Mouse (Mus musculus) hindbrain, embryonic 11.5 days (tissue): ENCODE data around the gene Slc44a5. TPM values are rescaled to one million over a fixed set of nuclear protein-coding genes. Genes with fewer than 3 reads are reported as not detected.
A peak's percentile ranks its signal among the peaks of the same experiment; 100 is the strongest.

Experiments used
- ATAC-seq: fragments of 200-750 bp; cut with Nextera tagmentation; 2 replicates; pipeline ENCODE4 v1.8.0; 2017; ENCODE audit warnings: mild to moderate bottlenecking, moderate TSS enrichment, moderate library complexity; ENCODE audit not compliant: low FRiP score
- DNase-seq: peaks from one replicate; pipeline ENCODE4 v3.0.0-alpha.2; 2015; ENCODE audit warnings: low spot score
- H3K27ac ChIP-seq: fragments of 300-500 bp; sonication (generic); 2 replicates; pipeline ENCODE4 v1.5.1; 2014; ENCODE audit warnings: mild to moderate bottlenecking, low read depth, low read length
- H3K27me3 ChIP-seq: fragments of 300-500 bp; sonication (generic); 2 replicates; pipeline ENCODE4 v1.6.1; 2014; ENCODE audit warnings: mild to moderate bottlenecking, low read length, moderate library complexity, mixed read lengths; ENCODE audit not compliant: control insufficient read depth, insufficient read depth
- H3K36me3 ChIP-seq: fragments of 300-500 bp; sonication (generic); 2 replicates; pipeline ENCODE4 v1.6.1; 2014; ENCODE audit warnings: mild to moderate bottlenecking, low read length, moderate library complexity, mixed read lengths; ENCODE audit not compliant: control insufficient read depth, insufficient read depth
- H3K4me1 ChIP-seq: fragments of 300-500 bp; sonication (generic); replicated peaks from 2 replicates; pipeline ENCODE4 v1.6.1; 2014; ENCODE audit warnings: low read length, mixed read lengths; ENCODE audit not compliant: control insufficient read depth, insufficient read depth
- H3K4me2 ChIP-seq: fragments of 300-500 bp; sonication (generic); replicated peaks from 2 replicates; pipeline ENCODE4 v1.6.1; 2014; ENCODE audit warnings: mild to moderate bottlenecking, low read depth, low read length
- H3K4me3 ChIP-seq: fragments of 300-500 bp; sonication (generic); 2 replicates; pipeline ENCODE4 v1.5.1; 2014; ENCODE audit warnings: low read depth, low read length
- H3K9ac ChIP-seq: fragments of 300-500 bp; sonication (generic); 2 replicates; pipeline ENCODE4 v1.6.1; 2014; ENCODE audit warnings: low read depth, low read length
- H3K9me3 ChIP-seq: fragments of 300-500 bp; sonication (generic); 2 replicates; pipeline ENCODE4 v1.6.1; 2016; ENCODE audit warnings: low read length; ENCODE audit not compliant: control insufficient read depth
- WGBS: fragments of 180-500 bp; shearing (Covaris S2); extraction: QIAGEN DNeasy Blood & Tissue Kit; methylation state at CpG from one replicate; pipeline ENCODE4 v1.1.7; 2014; 5-methylcytosine and 5-hydroxymethylcytosine counted together
- polyA plus RNA-seq: library from polyadenylated mRNA; unstranded; fragments of >200 nt; fragmentation: Nextera tagmentation; extraction: Ambion mirVana; gene quantifications from 2 replicates; pipeline ENCODE4 v1.2.1, GENCODE M21; 2014

The Slc44a5 gene
- polyA plus RNA-seq, 1 experiment from 2014 or later: 6.2 TPM

DNA sequence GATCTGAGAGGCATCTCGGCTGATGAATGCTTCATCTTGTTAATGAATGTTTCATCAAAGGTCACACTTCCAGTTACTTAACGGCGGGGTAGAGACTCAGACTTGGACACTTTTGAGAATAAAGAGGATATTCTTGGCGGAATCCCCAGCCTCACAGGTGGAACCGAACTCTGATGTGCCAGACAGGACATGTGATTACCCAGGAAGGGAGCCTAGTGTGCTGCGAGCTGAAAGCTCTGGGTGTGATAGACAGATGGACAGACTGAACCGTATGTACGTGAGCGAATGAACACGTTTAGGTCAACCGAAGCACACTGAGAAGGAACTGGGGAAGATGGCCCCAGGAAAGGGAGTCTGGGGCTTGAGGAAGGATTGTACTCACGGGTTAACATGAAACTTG lies 228.6 kb downstream of the Slc44a5 start:
- no peak overlapping the region for H3K27ac ChIP-seq
- WGBS: 93% methylated on average over 12 of the region's 12 CpGs
- no peak overlapping the region for H3K4me2 ChIP-seq
- DNase-seq (no peak), ATAC-seq (no peak)
- no peaks in the 10 kb centered on the region for H3K36me3 ChIP-seq
- H3K4me3 ChIP-seq: no peak overlapping the region
- H3K27me3 ChIP-seq: no peaks in the 10 kb centered on the region
- no peaks in the 10 kb centered on the region for H3K9me3 ChIP-seq
- H3K9ac ChIP-seq: no peak overlapping the region
- H3K4me1 ChIP-seq: no peaks in the 10 kb centered on the region

DNA sequence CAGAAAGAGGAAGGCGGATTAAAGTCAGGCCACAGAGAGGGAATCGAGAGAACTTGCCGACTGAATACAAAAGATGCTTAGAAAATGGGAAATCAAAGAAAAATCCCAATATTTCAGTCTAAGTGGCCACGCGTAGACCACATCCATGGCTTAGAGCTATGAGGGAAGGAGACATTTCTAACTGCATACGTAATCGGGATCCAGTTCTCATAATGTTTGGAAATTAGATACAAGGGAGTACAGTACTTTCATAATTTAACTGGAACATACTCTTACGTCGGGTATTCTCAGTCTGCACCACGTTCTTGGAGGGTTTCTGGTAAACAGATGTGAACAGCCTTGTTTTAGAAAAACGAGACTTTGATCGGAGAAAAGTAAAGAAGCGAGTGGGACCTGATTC lies 229.1 kb downstream of the Slc44a5 start:
- H3K27ac ChIP-seq: no peak overlapping the region
- no peaks in the 10 kb centered on the region for H3K27me3 ChIP-seq
- no peaks in the 10 kb centered on the region for H3K9me3 ChIP-seq
- H3K4me2 ChIP-seq: no peak overlapping the region
- no peak for DNase-seq
- H3K4me1 ChIP-seq: no peaks in the 10 kb centered on the region
- H3K4me3 ChIP-seq: no peak overlapping the region
- WGBS: 92% methylated on average over 13 of the region's 13 CpGs
- no peak overlapping the region for H3K9ac ChIP-seq
- ATAC-seq: no peak
- no peaks in the 10 kb centered on the region for H3K36me3 ChIP-seq

DNA sequence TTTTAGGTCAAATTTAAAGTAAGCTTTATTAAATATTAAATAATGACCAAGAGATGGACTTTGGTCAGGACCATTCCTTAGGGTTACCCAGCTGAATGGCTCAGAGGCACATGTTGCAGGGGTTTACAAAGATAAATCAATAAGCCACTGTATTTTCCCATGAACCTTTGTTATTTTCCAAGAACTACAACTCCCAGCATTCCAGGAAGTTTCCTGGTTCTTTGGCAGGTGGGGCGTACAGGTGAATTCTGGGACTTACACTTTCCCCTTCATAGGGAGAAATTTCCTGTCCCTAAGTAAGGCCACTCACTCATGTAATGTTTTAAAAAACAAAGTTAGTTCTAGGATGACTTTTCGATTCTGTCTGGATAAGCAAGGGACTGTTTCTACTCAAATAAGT lies 235.2 kb downstream of the Slc44a5 start:
- Histone ChIP-seq H3K4me3 (no peak overlapping the region), H3K36me3 (no peaks in the 10 kb centered on the region), H3K27ac (no peak overlapping the region), H3K9me3 (no peaks in the 10 kb centered on the region), H3K27me3 (no peaks in the 10 kb centered on the region), H3K4me2 (no peak overlapping the region), H3K9ac (no peak overlapping the region), H3K4me1 (no peaks in the 10 kb centered on the region; the same call in 1 of the 2 replicates)
- 89% methylated on average over 2 of the region's 2 CpGs for WGBS
- DNase-seq (no peak), ATAC-seq (no peak)

DNA sequence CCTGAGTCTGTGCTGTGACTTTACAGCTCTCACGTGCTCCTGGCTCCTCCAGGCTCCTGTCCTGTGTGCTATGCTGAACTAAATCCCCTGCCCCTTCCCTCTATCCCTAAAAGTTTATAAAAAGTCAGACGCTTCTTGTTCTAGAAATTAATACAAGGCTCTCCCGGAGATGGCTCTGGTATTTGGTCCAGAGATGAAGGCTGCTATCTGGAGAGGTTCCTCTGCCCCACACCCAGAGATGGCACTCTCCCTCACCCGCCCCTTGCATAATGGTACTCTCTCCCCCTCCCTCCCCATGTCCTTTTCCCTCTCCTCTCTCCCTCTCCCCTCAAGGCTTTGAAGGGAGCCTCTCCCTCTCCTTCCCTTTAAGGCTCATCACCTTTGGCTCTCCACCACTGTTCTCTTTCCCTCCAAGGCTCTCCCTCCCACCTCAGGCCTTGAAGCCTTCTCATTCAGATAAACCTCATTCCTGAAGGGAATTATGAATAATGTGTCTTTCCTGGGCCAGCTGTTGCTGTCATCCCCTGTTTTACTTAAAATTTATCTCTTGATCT lies 236.0 kb downstream of the Slc44a5 start:
- Histone ChIP-seq H3K27me3 (no peaks in the 10 kb centered on the region), H3K36me3 (no peaks in the 10 kb centered on the region), H3K4me1 (no peaks in the 10 kb centered on the region; the same call in 1 of the 2 replicates), H3K4me2 (no peak overlapping the region), H3K27ac (no peak overlapping the region), H3K9ac (no peak overlapping the region), H3K9me3 (no peaks in the 10 kb centered on the region), H3K4me3 (no peak overlapping the region)
- 23% methylated on average over 4 of the region's 4 CpGs for WGBS
- no peak for DNase-seq
- peak; percentile 46; the same call in 1 of the 2 replicates for ATAC-seq

DNA sequence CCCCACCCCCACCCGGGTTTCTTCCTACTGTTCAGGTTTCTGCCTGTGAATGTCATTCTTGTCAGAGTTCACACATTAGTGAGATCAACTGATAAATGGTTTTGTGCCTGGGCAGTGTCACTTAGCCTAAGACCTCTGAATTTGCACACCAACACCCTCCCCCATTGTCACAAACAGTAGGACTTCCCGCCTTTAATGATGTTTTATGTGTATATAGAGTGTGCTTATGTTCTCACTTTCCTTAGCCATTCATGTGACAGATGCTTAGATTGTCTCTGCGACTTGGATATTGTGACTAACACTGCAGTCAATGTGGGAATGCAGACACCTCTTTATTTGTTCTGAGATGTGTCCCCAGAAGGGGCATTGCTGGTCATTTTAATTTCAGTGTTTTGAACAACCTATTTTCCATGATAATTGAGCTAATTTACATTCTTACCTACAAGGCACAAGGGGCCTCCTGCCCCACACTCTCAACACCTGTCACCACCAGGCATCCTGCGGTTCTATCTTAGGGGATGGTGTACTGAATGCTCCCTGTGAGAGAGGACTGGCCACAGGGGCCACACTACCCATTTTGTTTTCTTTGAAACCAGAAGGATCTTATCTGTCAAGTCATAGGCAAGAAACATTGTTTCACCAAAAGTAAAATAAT lies 236.7 kb downstream of the Slc44a5 start:
- Histone ChIP-seq H3K36me3 (no peaks in the 10 kb centered on the region), H3K27me3 (no peaks in the 10 kb centered on the region), H3K4me3 (no peak overlapping the region), H3K27ac (no peak overlapping the region; the same call in 1 of the 2 replicates), H3K4me2 (no peak overlapping the region), H3K9ac (no peak overlapping the region), H3K4me1 (no peaks in the 10 kb centered on the region; the same call in 1 of the 2 replicates), H3K9me3 (no peaks in the 10 kb centered on the region)
- ATAC-seq: peak; percentile 65
- DNase-seq: no peak
- WGBS: 8% methylated on average over 4 of the region's 4 CpGs

DNA sequence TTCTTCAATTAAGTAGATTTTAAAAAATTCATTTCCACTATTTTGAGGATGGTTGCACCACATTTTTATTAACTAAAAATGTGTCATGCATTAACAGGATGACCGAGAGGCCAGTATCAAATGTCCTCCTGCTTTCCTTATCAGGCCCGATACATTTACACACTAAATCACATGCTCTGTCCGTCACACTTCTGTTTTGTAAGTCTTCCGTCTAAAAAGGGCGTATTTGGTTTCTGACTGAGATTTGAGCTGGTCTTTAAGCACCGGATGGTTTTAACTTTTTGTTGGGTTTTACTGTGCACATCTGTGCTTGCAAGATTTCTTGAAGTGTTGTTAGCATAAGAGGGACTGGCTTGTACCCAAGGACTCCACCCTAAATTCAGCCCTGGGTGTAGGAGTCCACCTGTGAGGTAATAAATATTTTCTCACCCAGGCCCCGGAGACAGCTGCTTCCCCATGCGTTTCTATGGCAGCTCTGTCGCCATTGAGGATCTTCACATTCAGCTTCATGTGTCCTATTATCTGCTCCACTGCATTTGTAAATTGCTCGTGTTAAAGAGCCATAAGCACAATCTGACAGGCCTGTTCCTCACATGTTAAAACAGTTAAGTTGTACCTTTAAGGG lies 237.3 kb downstream of the Slc44a5 start:
- 58% methylated on average over 10 of the region's 10 CpGs for WGBS
- Histone ChIP-seq H3K36me3 (no peaks in the 10 kb centered on the region), H3K4me1 (no peaks in the 10 kb centered on the region; the same call in 1 of the 2 replicates), H3K4me3 (no peak overlapping the region), H3K4me2 (no peak overlapping the region), H3K9me3 (no peaks in the 10 kb centered on the region), H3K27me3 (no peaks in the 10 kb centered on the region), H3K9ac (no peak overlapping the region), H3K27ac (no peak overlapping the region)
- ATAC-seq (0 out of 2 replicates have a peak, but pooled peaks have one; percentile 30), DNase-seq (no peak)

DNA sequence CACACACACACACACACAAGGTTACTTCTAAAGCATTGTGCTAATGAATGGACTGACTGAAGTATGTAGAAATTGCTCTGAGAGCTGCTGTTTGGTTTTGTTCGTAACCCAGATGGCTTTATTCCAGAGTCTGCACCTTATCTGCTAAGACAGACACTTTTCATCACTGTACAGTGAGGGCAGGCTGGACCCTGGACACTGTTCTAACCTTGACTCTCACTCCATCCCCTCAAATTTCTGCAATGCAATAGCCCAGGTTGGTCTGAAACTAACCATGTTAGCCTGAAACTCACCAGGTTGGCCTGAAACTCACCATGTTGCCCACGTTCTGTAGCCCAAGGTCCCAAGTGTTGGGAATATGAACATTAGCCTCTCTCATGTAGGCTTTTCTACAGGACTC lies 239.3 kb downstream of the Slc44a5 start:
- Histone ChIP-seq H3K4me3 (no peak overlapping the region), H3K36me3 (no peaks in the 10 kb centered on the region), H3K27me3 (no peaks in the 10 kb centered on the region), H3K4me1 (no peaks in the 10 kb centered on the region; the same call in 1 of the 2 replicates), H3K4me2 (no peak overlapping the region), H3K9me3 (no peaks in the 10 kb centered on the region), H3K9ac (no peak overlapping the region), H3K27ac (no peak overlapping the region)
- WGBS: 85% methylated on average over 2 of the region's 2 CpGs
- DNase-seq (no peak), ATAC-seq (no peak)

DNA sequence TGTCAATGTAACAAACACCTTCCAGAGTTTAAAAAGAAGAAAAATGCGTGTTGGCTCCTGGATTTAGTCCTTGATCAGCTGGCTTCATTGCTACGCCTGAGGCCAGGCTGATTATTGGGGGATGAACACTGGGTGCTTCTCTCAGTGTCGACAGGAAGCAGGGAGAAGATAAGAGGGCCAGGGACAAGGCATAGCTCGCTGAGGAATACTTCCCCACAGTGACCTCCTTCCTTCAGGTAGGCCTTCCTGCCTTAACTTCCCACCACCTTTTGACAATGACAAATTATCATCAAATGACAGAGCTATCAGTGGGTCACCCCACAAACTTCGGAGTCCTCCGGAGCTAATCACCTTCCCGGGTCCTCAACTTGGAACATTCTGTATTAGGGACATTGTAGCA lies 242.1 kb downstream of the Slc44a5 start:
- no peak for DNase-seq
- no peaks in the 10 kb centered on the region for H3K27me3 ChIP-seq
- H3K4me3 ChIP-seq: no peak overlapping the region
- no peak overlapping the region for H3K4me2 ChIP-seq
- no peaks in the 10 kb centered on the region for H3K9me3 ChIP-seq
- no peak overlapping the region for H3K9ac ChIP-seq
- no peak overlapping the region for H3K27ac ChIP-seq
- H3K4me1 ChIP-seq: no peaks in the 10 kb centered on the region
- no peaks in the 10 kb centered on the region for H3K36me3 ChIP-seq
- WGBS: 80% methylated on average over 7 of the region's 7 CpGs
- no peak for ATAC-seq

DNA sequence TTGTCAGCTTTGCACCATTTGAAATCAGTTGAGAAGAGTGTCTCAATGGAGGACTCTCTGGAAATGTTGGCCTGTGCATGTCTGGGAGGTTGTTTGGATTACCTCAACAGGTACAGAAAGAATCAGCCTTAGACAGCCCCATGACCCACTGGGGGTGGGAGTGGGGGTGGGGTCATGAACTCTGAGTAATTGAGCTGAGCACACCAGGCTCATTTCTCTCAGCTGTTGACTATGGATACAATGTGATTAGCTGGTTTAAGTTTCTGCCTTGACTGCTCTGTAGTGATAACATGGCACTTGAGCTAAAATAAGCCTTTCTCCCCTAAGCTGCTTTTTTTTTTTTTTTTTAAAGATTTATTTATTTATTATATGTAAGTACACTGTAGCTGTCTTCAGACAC lies 242.5 kb downstream of the Slc44a5 start:
- Histone ChIP-seq H3K9me3 (no peaks in the 10 kb centered on the region), H3K36me3 (no peaks in the 10 kb centered on the region), H3K4me1 (no peaks in the 10 kb centered on the region), H3K4me2 (no peak overlapping the region), H3K9ac (no peak overlapping the region), H3K27me3 (no peaks in the 10 kb centered on the region), H3K4me3 (no peak overlapping the region), H3K27ac (no peak overlapping the region)
- ATAC-seq (no peak), DNase-seq (no peak)
